Mouse (Mus musculus) heart, postnatal 36 days (tissue): ENCODE results near the gene Rerg. TPM values are rescaled to one million over a fixed set of nuclear protein-coding genes. Genes with fewer than 3 reads are reported as not detected.

Source experiments
- DNase-seq, 2 experiments: peaks; one replicate each; pipeline ENCODE4 v3.0.0; 2021 to 2022
- intact Hi-C: fragments of 180-260 bp; cut with DNase I; formaldehyde crosslinking; loops from one replicate; pipeline ENCODE4 v1.15.1; 2025
- total RNA-seq, 2 experiments: library from RNA; stranded (reverse); gene quantifications; 2 replicates each; pipeline ENCODE4 v1.2.3; 2021

The Rerg gene
- total RNA-seq, 2 experiments from 2014 or later, result 3.6 to 4.1 TPM

DNA sequence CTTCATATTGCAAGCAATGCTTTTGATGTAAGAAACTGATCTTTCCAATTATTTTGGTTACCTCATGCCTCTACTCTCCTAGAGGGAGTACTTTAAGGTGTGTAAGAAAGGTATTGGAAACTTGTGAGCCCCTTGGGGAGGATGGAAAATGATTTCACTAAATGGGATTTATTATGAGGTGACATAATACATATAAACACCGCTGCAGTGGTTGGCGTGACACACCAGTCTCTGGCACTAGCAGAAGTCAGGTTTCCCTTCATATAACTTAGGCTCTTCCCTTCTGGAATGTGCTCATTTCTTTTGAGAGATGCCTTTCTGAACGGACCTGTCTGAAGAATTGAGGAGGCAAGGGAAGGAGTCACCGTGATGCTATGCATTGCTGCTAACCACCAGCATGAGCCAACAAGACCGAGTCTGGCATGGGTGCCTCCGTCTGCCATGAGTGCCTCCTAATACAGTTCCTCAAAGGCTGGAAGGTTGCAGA, 139.6 kb downstream of the Rerg start:
- intact Hi-C loops, result no loop called here
- DNase-seq, result no peak

GRCm38 (mm10) chr6:137029931-137030610, 140.2 kb downstream of the Rerg start:
- no peak for DNase-seq
- intact Hi-C loops, result no loop called here

GRCm38 (mm10) chr6:137025461-137025860, 144.8 kb downstream of the Rerg start:
- intact Hi-C loops, result no loop called here
- peak; percentile 5 to 8 for DNase-seq

DNA sequence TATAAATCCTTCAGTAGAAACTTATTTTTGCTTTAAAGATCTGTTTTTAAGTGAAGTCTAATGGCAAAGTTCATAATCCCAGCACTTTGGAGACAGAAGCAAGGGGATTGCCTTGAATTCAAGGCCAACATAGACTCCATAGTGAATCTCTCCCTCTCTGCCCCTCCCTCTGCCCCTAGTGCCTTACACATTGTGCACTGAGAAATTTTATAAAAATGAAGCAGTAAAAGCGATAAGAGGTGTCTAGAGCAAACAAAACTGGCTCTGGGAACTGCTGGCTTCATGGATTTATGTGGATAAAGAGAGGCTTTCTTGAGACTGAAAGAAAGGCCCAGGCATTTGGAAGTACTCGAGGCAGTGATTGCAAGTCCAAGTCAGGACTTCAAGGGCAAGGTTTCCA, 145.8 kb downstream of the Rerg start:
- intact Hi-C loops, result no loop called here
- DNase-seq, result no peak

GRCm38 (mm10) chr6:137017216-137017973, 152.9 kb downstream of the Rerg start:
- DNase-seq, result no peak
- intact Hi-C loops, result no loop called here

- intact Hi-C loops, result no loop called here
- DNase-seq, result no peak
Observed at GRCm38 (mm10) chr6:137014346-137014745, 156.0 kb downstream of the Rerg start.

- intact Hi-C loops, result no loop called here
- no peak for DNase-seq
Observed at GRCm38 (mm10) chr6:137011187-137011586, 159.1 kb downstream of the Rerg start.

Other genes with a start within 250 kb of the Rerg start
- gene Erp27, start 248.3 kb downstream of the Rerg start, total RNA-seq, result not detected
- gene Pde6h, start 246.7 kb downstream of the Rerg start, total RNA-seq, result not detected
- gene Arhgdib, start 228.6 kb downstream of the Rerg start, total RNA-seq, result 10 to 100 TPM; 25.5 to 27.2 TPM
- gene Ptpro, start 81.8 kb upstream of the Rerg start, total RNA-seq, result 1 to 10 TPM; 3.6 to 3.9 TPM